Mouse (Mus musculus) central nervous system, embryonic 14 days (tissue): ENCODE measurements around the gene Egr2. TPM values are rescaled to one million over a fixed set of nuclear protein-coding genes. Genes with fewer than 3 reads are reported as not detected.

Source experiments
- polyA plus RNA-seq: library from polyadenylated mRNA; depleted of rRNA; stranded (reverse); fragments of >200 nt; gene quantifications from 2 replicates; pipeline ENCODE4 v1.2.3, GENCODE M21; 2012; rRNA removed

Gene Egr2
- 0.71 and 1.7 TPM in 2 replicates for polyA plus RNA-seq

GRCm38 (mm10) chr10:67535256-67535655, at the start of gene Egr2:
Gene Egr2, plus strand, starts transcription at chr10:67535475.

GRCm38 (mm10) chr10:67548877-67549731, 13.8 kb downstream of the Egr2 start, which contains the start of gene Ado:
Gene Ado, minus strand, starts transcription at chr10:67548955.

Other genes with a start within 250 kb of the Egr2 start
- gene Ado, start 13.5 kb downstream of the Egr2 start, polyA plus RNA-seq: 12.5 and 14.0 TPM in 2 replicates